Mouse (Mus musculus): ENCODE measurements around the gene Gm20388. TPM values are rescaled to one million over a fixed set of nuclear protein-coding genes. Genes with fewer than 3 reads are reported as not detected.

The Gm20388 gene
- polyA plus RNA-seq, 1 experiment from 2014 or later: 5.3 TPM

- Histone ChIP-seq H3K9me3 (ENCODE audit: control insufficient read depth, low read length) (no peaks in the 10 kb centered on the region), H3K9ac (ENCODE audit: low read depth, low read length) (no peak within 1 kb of the TSS), H3K4me1 (replicated peaks; ENCODE audit: control insufficient read depth, insufficient read depth, low read length) (no peaks in the 10 kb centered on the region), H3K27ac (ENCODE audit: low read depth, low read length) (no peak within 1 kb of the TSS), H3K36me3 (ENCODE audit: control insufficient read depth, insufficient read depth, low read length) (no peaks in the 10 kb centered on the region), H3K4me2 (no peak within 1 kb of the TSS), H3K4me3 (ENCODE audit: low read depth, low read length) (no peak within 1 kb of the TSS), H3K27me3 (replicated peaks; ENCODE audit: control insufficient read depth, insufficient read depth, low read length) (peaks cover 7% of the 10 kb centered on the region; the same call in 1 of the 2 replicates)
- no peak for DNase-seq (ENCODE audit: low spot score)
- WGBS: 74% methylated on average over 12 of the region's 12 CpGs
- ATAC-seq (replicated peaks; ENCODE audit: low FRiP score): no peak
Measured at GRCm38 (mm10) chr8:121544276-121544785, 1633.7 kb downstream of the Gm20388 start, which contains the start of gene 1700018B08Rik. Gene 1700018B08Rik (minus strand): TSS chr8:121544320.

DNA sequence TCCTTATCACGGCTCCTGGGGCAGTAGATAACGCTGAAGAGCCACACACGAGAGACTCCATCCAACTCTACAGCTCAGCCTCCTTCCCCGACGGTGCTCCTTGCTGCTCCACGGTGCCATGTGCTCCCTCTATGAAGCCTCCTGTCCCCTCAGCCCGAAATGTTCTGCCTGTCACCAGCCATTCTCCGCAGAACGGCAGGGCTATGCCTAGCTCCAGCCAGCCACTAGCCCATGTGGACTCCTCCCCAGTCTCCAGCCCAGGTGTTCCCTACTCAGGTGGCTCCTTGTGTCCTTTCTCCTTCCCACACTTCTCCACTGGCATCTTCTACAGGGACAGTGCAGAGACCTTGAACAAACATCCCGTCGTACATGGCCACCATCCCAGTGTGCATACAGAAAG is 1634.3 kb downstream of the Gm20388 start:
- Histone ChIP-seq H3K9me3 (ENCODE audit: control insufficient read depth, low read length) (no peaks in the 10 kb centered on the region), H3K4me2 (no peak overlapping the region), H3K36me3 (ENCODE audit: control insufficient read depth, insufficient read depth, low read length) (no peaks in the 10 kb centered on the region), H3K4me1 (replicated peaks; ENCODE audit: control insufficient read depth, insufficient read depth, low read length) (no peaks in the 10 kb centered on the region), H3K9ac (ENCODE audit: low read depth, low read length) (no peak overlapping the region), H3K27me3 (replicated peaks; ENCODE audit: control insufficient read depth, insufficient read depth, low read length) (peaks cover 4% of the 10 kb centered on the region; the same call in 1 of the 2 replicates), H3K4me3 (ENCODE audit: low read depth, low read length) (no peak overlapping the region), H3K27ac (ENCODE audit: low read depth, low read length) (no peak overlapping the region)
- WGBS: 59% methylated on average over 11 of the region's 11 CpGs
- no peak for ATAC-seq (replicated peaks; ENCODE audit: low FRiP score)
- DNase-seq (ENCODE audit: low spot score): no peak

- ATAC-seq (replicated peaks; ENCODE audit: low FRiP score): no peak
- no peak overlapping the region for H3K4me3 ChIP-seq (ENCODE audit: low read depth, low read length)
Measured at GRCm38 (mm10) chr8:121547132-121547531, 1636.5 kb downstream of the Gm20388 start.

DNA sequence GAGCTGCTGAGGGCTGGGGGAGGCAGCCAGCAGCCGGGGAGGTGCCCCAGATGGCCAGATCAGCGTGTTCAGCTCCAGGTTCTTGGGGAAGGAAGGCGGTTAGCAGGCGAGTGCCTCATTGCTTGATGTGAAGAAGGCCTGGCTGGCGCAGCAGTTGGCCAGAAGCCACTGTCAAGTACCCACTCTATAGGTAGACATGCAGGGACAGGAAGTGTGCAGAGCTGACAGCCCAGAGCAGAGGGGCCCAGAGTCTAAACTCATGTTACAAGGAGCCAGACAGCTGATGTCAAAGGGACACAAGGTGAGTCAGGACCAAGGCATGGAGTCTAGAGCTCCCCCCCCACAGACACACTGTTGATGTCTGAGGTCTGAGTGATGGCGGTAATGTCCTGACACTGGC is 1639.4 kb downstream of the Gm20388 start:
- Histone ChIP-seq H3K9me3 (ENCODE audit: control insufficient read depth, low read length) (no peaks in the 10 kb centered on the region), H3K4me2 (no peak overlapping the region), H3K9ac (ENCODE audit: low read depth, low read length) (no peak overlapping the region), H3K27ac (ENCODE audit: low read depth, low read length) (no peak overlapping the region), H3K27me3 (replicated peaks; ENCODE audit: control insufficient read depth, insufficient read depth, low read length) (peaks cover 3% of the 10 kb centered on the region; the same call in 1 of the 2 replicates), H3K4me3 (ENCODE audit: low read depth, low read length) (no peak overlapping the region), H3K36me3 (ENCODE audit: control insufficient read depth, insufficient read depth, low read length) (peaks cover 20% of the 10 kb centered on the region; the same call in 1 of the 2 replicates), H3K4me1 (replicated peaks; ENCODE audit: control insufficient read depth, insufficient read depth, low read length) (no peaks in the 10 kb centered on the region)
- no peak for DNase-seq (ENCODE audit: low spot score)
- ATAC-seq (replicated peaks; ENCODE audit: low FRiP score): no peak
- WGBS: 86% methylated on average over 6 of the region's 6 CpGs

More at GRCm38 (mm10) chr8:121547132-121547531, 1636.5 kb downstream of the Gm20388 start:
- Histone ChIP-seq H3K36me3 (ENCODE audit: control insufficient read depth, insufficient read depth, low read length) (peaks cover 4% of the 10 kb centered on the region; the same call in 1 of the 2 replicates), H3K9ac (ENCODE audit: low read depth, low read length) (no peak overlapping the region), H3K27ac (ENCODE audit: low read depth, low read length) (no peak overlapping the region), H3K4me1 (replicated peaks; ENCODE audit: control insufficient read depth, insufficient read depth, low read length) (no peaks in the 10 kb centered on the region), H3K4me2 (no peak overlapping the region), H3K9me3 (ENCODE audit: control insufficient read depth, low read length) (no peaks in the 10 kb centered on the region), H3K27me3 (replicated peaks; ENCODE audit: control insufficient read depth, insufficient read depth, low read length) (peaks cover 3% of the 10 kb centered on the region; the same call in 1 of the 2 replicates)
- DNase-seq (ENCODE audit: low spot score): peak; percentile 72
- WGBS: 5% methylated on average over 7 of the region's 7 CpGs

DNA sequence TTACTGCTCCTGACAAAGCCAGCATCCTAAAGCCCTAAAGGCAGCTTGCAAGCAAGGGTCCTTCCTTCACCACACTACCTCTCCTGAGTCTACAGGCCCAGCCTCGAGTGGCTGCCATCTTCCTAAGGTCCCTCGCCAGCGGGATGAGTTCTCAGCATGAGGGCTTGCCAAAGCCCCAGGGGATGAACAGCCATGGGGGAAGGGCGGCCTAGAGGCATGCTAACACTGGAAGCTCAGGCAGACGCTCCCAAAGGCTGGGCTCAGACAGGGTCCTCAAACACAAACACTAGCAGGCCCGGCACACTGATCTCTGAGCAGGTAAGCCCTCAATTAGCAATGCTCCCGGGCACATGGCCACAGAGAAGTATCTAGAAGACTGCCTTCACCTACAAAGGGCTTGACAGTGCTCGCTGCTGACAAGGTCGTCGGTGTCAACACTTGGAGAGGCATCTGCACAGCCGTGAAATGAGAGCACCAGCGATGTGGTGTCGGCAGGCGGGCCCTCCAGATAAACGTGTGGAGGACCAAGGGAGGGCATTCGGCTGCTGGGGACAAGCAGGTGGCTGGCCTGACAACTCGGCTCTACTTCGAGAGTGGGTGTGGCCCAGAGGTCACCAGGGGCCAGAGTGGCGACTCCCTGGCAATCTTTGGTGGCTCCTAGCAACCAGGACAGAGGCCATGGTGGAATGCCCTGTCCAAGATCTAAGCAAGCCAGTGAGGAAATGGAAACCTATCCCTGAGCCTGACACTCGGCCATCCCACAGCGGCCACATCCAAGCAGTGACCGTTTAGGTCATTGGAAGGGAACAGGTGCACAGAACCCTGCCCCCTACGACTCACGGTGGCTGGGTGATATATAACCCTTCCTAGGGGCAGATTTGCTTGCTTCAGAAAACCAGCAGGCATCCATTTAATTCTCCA is 1640.7 kb downstream of the Gm20388 start:
- WGBS: 80% methylated on average over 24 of the region's 24 CpGs

DNA sequence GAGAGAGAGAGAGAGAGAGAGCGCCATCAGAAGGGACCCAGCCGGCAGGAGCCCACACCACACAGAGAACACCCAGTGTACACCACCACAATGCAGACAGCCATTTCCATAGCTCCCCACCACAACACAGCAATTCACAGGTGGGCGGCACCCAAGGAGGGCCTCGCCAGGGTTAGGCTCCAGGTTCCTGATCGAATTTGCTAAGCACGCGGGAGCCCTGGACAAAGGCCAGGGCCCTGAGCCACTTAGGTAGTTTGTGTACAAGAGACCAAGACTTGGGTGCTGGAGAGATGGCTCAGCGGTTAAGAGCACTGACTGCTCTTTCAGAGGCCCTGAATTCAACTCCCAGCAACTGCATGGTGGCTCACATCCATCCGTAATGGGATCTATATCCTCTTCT is 1641.9 kb downstream of the Gm20388 start:
- Histone ChIP-seq H3K4me1 (replicated peaks; ENCODE audit: control insufficient read depth, insufficient read depth, low read length) (no peaks in the 10 kb centered on the region), H3K27ac (ENCODE audit: low read depth, low read length) (no peak overlapping the region), H3K9ac (ENCODE audit: low read depth, low read length) (no peak overlapping the region), H3K36me3 (ENCODE audit: control insufficient read depth, insufficient read depth, low read length) (peaks cover 27% of the 10 kb centered on the region; the same call in 1 of the 2 replicates), H3K4me2 (no peak overlapping the region), H3K4me3 (ENCODE audit: low read depth, low read length) (no peak overlapping the region), H3K27me3 (replicated peaks; ENCODE audit: control insufficient read depth, insufficient read depth, low read length) (no peaks in the 10 kb centered on the region), H3K9me3 (ENCODE audit: control insufficient read depth, low read length) (no peaks in the 10 kb centered on the region)
- no peak for ATAC-seq (replicated peaks; ENCODE audit: low FRiP score)
- no peak for DNase-seq (ENCODE audit: low spot score)
- WGBS: 94% methylated on average over 9 of the region's 9 CpGs

More for the DNA sequence above, 1640.7 kb downstream of the Gm20388 start:
- no peaks in the 10 kb centered on the region for H3K4me1 ChIP-seq (replicated peaks; ENCODE audit: control insufficient read depth, insufficient read depth, low read length)
- no peak overlapping the region for H3K4me3 ChIP-seq (ENCODE audit: low read depth, low read length)
- DNase-seq (ENCODE audit: low spot score): no peak
- ATAC-seq (replicated peaks; ENCODE audit: low FRiP score): no peak
- H3K4me2 ChIP-seq: no peak overlapping the region
- no peak overlapping the region for H3K9ac ChIP-seq (ENCODE audit: low read depth, low read length)
- no peaks in the 10 kb centered on the region for H3K9me3 ChIP-seq (ENCODE audit: control insufficient read depth, low read length)
- H3K36me3 ChIP-seq (ENCODE audit: control insufficient read depth, insufficient read depth, low read length): peaks cover 27% of the 10 kb centered on the region; the same call in 1 of the 2 replicates
- H3K27ac ChIP-seq (ENCODE audit: low read depth, low read length): no peak overlapping the region
- H3K27me3 ChIP-seq (replicated peaks; ENCODE audit: control insufficient read depth, insufficient read depth, low read length): no peaks in the 10 kb centered on the region

DNA sequence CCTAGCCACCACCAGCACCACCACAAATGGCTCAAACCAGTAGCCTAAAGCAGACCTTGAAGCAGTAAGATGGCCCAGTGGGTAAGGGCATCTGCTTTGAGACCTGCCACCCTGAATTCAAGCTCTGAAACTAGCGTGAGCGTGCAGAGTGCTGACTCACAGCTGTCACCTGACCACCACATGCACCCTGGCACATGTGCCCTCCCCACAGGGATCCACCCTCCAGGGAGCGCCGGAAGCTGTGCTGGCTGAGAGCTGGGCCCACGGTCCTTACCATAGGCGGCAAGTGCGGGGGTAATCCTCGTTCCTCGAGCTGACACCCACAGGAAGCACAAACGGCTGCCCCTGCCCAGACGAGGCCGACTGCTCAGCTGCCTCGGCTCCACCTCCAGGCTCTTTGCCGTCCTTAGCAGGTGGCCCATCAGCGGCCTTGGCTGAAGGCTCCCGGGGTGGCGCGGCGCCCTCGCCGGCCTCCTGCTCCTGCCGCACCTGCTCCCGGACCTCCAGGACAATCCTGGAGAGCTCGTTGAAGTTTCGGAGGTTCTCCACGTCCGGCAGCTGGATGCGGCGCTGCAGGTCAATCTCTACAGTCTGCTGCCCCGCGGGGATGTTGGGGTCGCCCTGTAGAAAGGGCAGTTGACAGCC is 1643.3 kb downstream of the Gm20388 start:
- H3K9ac ChIP-seq (ENCODE audit: low read depth, low read length): no peak overlapping the region
- WGBS: 94% methylated on average over 32 of the region's 32 CpGs
- ATAC-seq (replicated peaks; ENCODE audit: low FRiP score): no peak
- no peak overlapping the region for H3K4me3 ChIP-seq (ENCODE audit: low read depth, low read length)
- no peak overlapping the region for H3K27ac ChIP-seq (ENCODE audit: low read depth, low read length)
- H3K4me2 ChIP-seq: no peak overlapping the region
- no peak for DNase-seq (ENCODE audit: low spot score)
- H3K9me3 ChIP-seq (ENCODE audit: control insufficient read depth, low read length): no peaks in the 10 kb centered on the region
- H3K36me3 ChIP-seq (ENCODE audit: control insufficient read depth, insufficient read depth, low read length): peaks cover 27% of the 10 kb centered on the region; the same call in 1 of the 2 replicates
- no peaks in the 10 kb centered on the region for H3K4me1 ChIP-seq (replicated peaks; ENCODE audit: control insufficient read depth, insufficient read depth, low read length)
- H3K27me3 ChIP-seq (replicated peaks; ENCODE audit: control insufficient read depth, insufficient read depth, low read length): no peaks in the 10 kb centered on the region

DNA sequence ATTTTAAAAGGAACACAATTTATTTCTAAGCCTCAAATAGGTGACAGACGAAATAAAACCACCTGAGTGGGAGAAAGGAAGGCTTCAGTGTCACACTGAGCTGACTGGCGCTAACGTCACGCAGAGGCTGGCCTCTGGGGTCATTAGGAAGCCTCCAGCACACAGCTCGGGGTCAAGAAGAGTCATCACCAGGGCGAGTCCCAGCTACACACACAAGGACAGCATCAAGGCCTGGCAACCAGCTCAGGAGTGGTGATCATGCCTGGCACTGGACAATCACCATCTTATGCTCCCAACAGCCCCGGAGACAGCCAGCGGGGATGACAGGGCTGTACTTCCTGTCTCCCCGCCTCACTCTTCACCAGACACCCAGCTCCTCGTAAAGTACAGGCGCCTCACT is 1647.1 kb downstream of the Gm20388 start:
- ATAC-seq (replicated peaks; ENCODE audit: low FRiP score): no peak
- H3K27ac ChIP-seq (ENCODE audit: low read depth, low read length): no peak overlapping the region
- H3K4me2 ChIP-seq: no peak overlapping the region
- H3K9me3 ChIP-seq (ENCODE audit: control insufficient read depth, low read length): no peaks in the 10 kb centered on the region
- H3K27me3 ChIP-seq (replicated peaks; ENCODE audit: control insufficient read depth, insufficient read depth, low read length): no peaks in the 10 kb centered on the region
- WGBS: 90% methylated on average over 11 of the region's 11 CpGs
- H3K9ac ChIP-seq (ENCODE audit: low read depth, low read length): no peak overlapping the region
- no peak for DNase-seq (ENCODE audit: low spot score)
- H3K36me3 ChIP-seq (ENCODE audit: control insufficient read depth, insufficient read depth, low read length): peaks cover 31% of the 10 kb centered on the region
- 0 out of 2 replicates have a peak, but pooled peaks cover 3% of the 10 kb centered on the region for H3K4me1 ChIP-seq (replicated peaks; ENCODE audit: control insufficient read depth, insufficient read depth, low read length)
- no peak overlapping the region for H3K4me3 ChIP-seq (ENCODE audit: low read depth, low read length)
